Mouse (Mus musculus): ENCODE results near the gene Gm5737. TPM values are rescaled to one million over a fixed set of nuclear protein-coding genes. Genes with fewer than 3 reads are reported as not detected.
A peak's percentile ranks its signal among the peaks of the same experiment; 100 is the strongest.

Gene Gm5737
- polyA plus RNA-seq, 1 experiment from 2014 or later, result not detected

GRCm38 (mm10) chr7:120819386-120819785, 7.2 kb downstream of the Gm5737 start:
- Histone ChIP-seq H3K36me3 (ENCODE audit: control insufficient read depth, insufficient read depth, low read length) (no peaks in the 10 kb centered on the region), H3K4me3 (ENCODE audit: low read depth, low read length) (no peak overlapping the region), H3K9me3 (ENCODE audit: control insufficient read depth, low read length) (no peaks in the 10 kb centered on the region), H3K27ac (ENCODE audit: low read depth, low read length) (no peak overlapping the region), H3K4me1 (ENCODE audit: control insufficient read depth, insufficient read depth, low read length) (no peaks in the 10 kb centered on the region), H3K4me2 (ENCODE audit: low read depth, low read length) (no peak overlapping the region), H3K27me3 (ENCODE audit: control insufficient read depth, insufficient read depth, low read length) (no peaks in the 10 kb centered on the region), H3K9ac (replicated peaks; ENCODE audit: low read depth, low read length) (no peak overlapping the region)
- WGBS, result 92% methylated on average over 4 of the region's 4 CpGs
- ATAC-seq (ENCODE audit: low read depth), result no peak

- H3K4me1 ChIP-seq (ENCODE audit: control insufficient read depth, insufficient read depth, low read length), result no peaks in the 10 kb centered on the region
- no peak overlapping the region for H3K27ac ChIP-seq (ENCODE audit: low read depth, low read length)
- H3K9ac ChIP-seq (replicated peaks; ENCODE audit: low read depth, low read length), result no peak overlapping the region
- H3K9me3 ChIP-seq (ENCODE audit: control insufficient read depth, low read length), result no peaks in the 10 kb centered on the region
- ATAC-seq (ENCODE audit: low read depth), result peak; percentile 76
- H3K27me3 ChIP-seq (ENCODE audit: control insufficient read depth, insufficient read depth, low read length), result no peaks in the 10 kb centered on the region
- no peaks in the 10 kb centered on the region for H3K36me3 ChIP-seq (ENCODE audit: control insufficient read depth, insufficient read depth, low read length)
- no peak overlapping the region for H3K4me2 ChIP-seq (ENCODE audit: low read depth, low read length)
- no peak overlapping the region for H3K4me3 ChIP-seq (ENCODE audit: low read depth, low read length)
- 23% methylated on average over 5 of the region's 5 CpGs for WGBS
Observed at GRCm38 (mm10) chr7:120823248-120823647, 11.1 kb downstream of the Gm5737 start.

DNA sequence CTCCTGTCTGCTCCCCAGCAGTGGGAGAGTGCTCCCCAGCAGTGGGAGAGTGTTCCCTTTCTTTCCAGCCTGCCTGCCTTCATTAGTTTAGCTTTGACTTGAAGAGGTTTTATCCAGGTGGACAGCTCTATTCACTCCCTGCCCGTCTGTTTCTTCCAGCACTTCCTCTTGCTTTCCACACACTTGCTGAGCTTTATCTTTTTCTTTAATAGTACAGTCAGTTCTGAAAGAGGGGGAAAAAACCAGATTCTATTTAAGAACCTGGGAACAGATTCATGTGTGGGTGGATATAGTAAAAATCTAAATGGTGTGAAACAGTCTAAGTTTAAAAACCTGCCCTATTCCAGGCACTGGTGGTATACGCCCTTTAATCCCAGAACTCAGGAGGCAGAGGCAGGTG, 12.9 kb downstream of the Gm5737 start:
- 78% methylated on average over 2 of the region's 2 CpGs for WGBS

GRCm38 (mm10) chr7:120826408-120826807, 14.2 kb downstream of the Gm5737 start:
- no peaks in the 10 kb centered on the region for H3K9me3 ChIP-seq (ENCODE audit: control insufficient read depth, low read length)
- 0 out of 2 replicates have a peak, but pooled peaks cover 6% of the 10 kb centered on the region for H3K4me1 ChIP-seq (ENCODE audit: control insufficient read depth, insufficient read depth, low read length)
- no peak overlapping the region for H3K9ac ChIP-seq (replicated peaks; ENCODE audit: low read depth, low read length)
- H3K27ac ChIP-seq (ENCODE audit: low read depth, low read length), result no peak overlapping the region
- peaks cover 6% of the 10 kb centered on the region; the same call in 1 of the 2 replicates for H3K27me3 ChIP-seq (ENCODE audit: control insufficient read depth, insufficient read depth, low read length)
- ATAC-seq (ENCODE audit: low read depth), result no peak
- H3K4me2 ChIP-seq (ENCODE audit: low read depth, low read length), result no peak overlapping the region
- 24% methylated on average over 3 of the region's 3 CpGs for WGBS
- H3K36me3 ChIP-seq (ENCODE audit: control insufficient read depth, insufficient read depth, low read length), result no peaks in the 10 kb centered on the region
- H3K4me3 ChIP-seq (ENCODE audit: low read depth, low read length), result no peak overlapping the region

More for the DNA sequence above, 12.9 kb downstream of the Gm5737 start:
- H3K4me2 ChIP-seq (ENCODE audit: low read depth, low read length), result no peak overlapping the region
- no peaks in the 10 kb centered on the region for H3K9me3 ChIP-seq (ENCODE audit: control insufficient read depth, low read length)
- H3K9ac ChIP-seq (replicated peaks; ENCODE audit: low read depth, low read length), result no peak overlapping the region
- H3K4me3 ChIP-seq (ENCODE audit: low read depth, low read length), result no peak overlapping the region
- H3K4me1 ChIP-seq (ENCODE audit: control insufficient read depth, insufficient read depth, low read length), result 0 out of 2 replicates have a peak, but pooled peaks cover under 1% of the 10 kb centered on the region
- ATAC-seq (ENCODE audit: low read depth), result no peak
- no peak overlapping the region for H3K27ac ChIP-seq (ENCODE audit: low read depth, low read length)
- peaks cover 3% of the 10 kb centered on the region; the same call in 1 of the 2 replicates for H3K27me3 ChIP-seq (ENCODE audit: control insufficient read depth, insufficient read depth, low read length)
- H3K36me3 ChIP-seq (ENCODE audit: control insufficient read depth, insufficient read depth, low read length), result no peaks in the 10 kb centered on the region

DNA sequence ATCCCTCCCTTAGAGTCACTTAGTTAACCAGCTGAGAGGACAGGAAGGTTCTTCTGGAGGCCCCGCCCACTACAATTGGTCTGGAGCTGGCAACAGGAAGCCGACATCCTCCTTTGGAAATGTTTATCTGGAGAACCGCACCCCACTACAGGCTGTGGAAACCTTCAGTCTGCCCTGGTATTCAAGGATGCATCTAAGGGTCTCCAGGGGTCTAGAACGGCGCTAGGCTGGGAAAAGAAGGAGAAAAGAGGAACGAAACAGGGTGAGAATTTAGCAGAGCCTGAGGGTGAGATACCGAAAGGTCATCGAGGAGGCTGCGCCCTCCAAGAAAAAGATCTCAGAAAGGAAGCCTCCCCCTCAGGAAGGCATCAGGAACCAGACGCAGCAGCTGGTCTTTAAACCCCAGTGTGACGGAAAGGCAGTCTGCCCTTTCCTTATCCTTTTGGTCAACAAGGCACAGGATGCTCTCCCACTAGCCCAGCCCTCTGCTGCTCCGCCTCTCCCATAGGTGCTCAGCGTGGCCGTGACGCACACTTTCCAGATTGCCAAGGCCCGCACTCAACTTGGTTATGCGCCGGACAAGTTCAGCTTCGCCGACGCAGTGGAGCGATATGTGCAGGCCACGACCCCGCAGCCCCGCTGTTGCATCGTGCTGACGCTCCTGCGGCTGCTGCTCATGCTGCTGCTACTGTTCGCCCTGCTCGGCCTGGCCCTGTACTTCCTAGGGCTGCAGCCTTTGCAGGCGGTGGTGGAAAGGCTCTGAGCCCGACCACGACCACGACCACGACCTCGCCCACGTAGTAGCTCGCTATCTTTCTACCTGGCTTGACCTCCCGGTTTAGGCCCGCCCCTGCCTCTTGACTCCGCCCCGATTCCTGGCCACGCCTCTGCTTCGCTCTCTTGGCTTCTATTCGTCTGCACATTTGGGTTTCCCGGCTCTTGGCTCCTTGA, 18.5 kb downstream of the Gm5737 start:
- Histone ChIP-seq H3K4me2 (ENCODE audit: low read depth, low read length) (peak overlapping the region; percentile 91), H3K9ac (replicated peaks; ENCODE audit: low read depth, low read length) (peak overlapping the region; percentile 33), H3K4me1 (ENCODE audit: control insufficient read depth, insufficient read depth, low read length) (0 out of 2 replicates have a peak, but pooled peaks cover 6% of the 10 kb centered on the region), H3K27me3 (ENCODE audit: control insufficient read depth, insufficient read depth, low read length) (peaks cover 6% of the 10 kb centered on the region; the same call in 1 of the 2 replicates), H3K36me3 (ENCODE audit: control insufficient read depth, insufficient read depth, low read length) (no peaks in the 10 kb centered on the region), H3K4me3 (ENCODE audit: low read depth, low read length) (peak overlapping the region; percentile 42), H3K27ac (ENCODE audit: low read depth, low read length) (peak overlapping the region; percentile 4; the same call in 1 of the 2 replicates), H3K9me3 (ENCODE audit: control insufficient read depth, low read length) (no peaks in the 10 kb centered on the region)
- WGBS, result 1% methylated on average over 46 of the region's 46 CpGs
- peak; percentile 11; the same call in 1 of the 2 replicates for ATAC-seq (ENCODE audit: low read depth)

- ATAC-seq (ENCODE audit: low read depth), result no peak
- Histone ChIP-seq H3K4me1 (ENCODE audit: control insufficient read depth, insufficient read depth, low read length) (0 out of 2 replicates have a peak, but pooled peaks cover 6% of the 10 kb centered on the region), H3K9ac (replicated peaks; ENCODE audit: low read depth, low read length) (0 out of 2 replicates have a peak overlapping the region, but pooled peaks have one; percentile 37), H3K27me3 (ENCODE audit: control insufficient read depth, insufficient read depth, low read length) (peaks cover 6% of the 10 kb centered on the region; the same call in 1 of the 2 replicates), H3K4me2 (ENCODE audit: low read depth, low read length) (peak overlapping the region; percentile 50), H3K27ac (ENCODE audit: low read depth, low read length) (peak overlapping the region; percentile 55; the same call in 1 of the 2 replicates), H3K9me3 (ENCODE audit: control insufficient read depth, low read length) (no peaks in the 10 kb centered on the region), H3K36me3 (ENCODE audit: control insufficient read depth, insufficient read depth, low read length) (no peaks in the 10 kb centered on the region), H3K4me3 (ENCODE audit: low read depth, low read length) (peak overlapping the region; percentile 51)
- 53% methylated on average over 6 of the region's 6 CpGs for WGBS
Observed at GRCm38 (mm10) chr7:120834426-120834825, 22.3 kb downstream of the Gm5737 start.

DNA sequence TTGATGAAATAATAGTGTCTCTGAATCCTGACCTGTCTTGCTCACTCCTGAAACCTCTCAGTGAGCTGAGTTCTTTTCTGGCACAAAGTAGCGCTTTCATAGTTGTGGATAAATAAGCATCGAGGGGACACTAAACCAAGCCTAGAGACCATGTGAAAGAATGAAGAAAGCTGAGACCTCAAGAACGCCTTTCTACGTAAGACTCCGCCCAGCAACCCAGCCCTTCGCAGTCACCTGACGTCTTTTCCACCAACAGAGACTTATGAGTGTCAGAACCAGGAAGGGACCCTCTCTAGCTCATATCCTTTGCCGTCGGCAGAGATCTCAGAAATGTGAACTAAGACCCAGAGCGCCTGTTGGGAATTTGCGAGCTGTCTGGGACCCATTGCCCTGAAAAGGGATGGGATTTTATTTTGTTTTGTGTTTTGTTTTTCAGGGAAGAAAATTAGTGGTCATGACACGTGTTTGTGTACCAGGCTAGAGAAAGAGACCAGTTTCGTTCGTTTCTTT, 22.8 kb downstream of the Gm5737 start:
- no peaks in the 10 kb centered on the region for H3K9me3 ChIP-seq (ENCODE audit: control insufficient read depth, low read length)
- peak overlapping the region; percentile 50 for H3K4me2 ChIP-seq (ENCODE audit: low read depth, low read length)
- peaks cover 5% of the 10 kb centered on the region; the same call in 1 of the 2 replicates for H3K27me3 ChIP-seq (ENCODE audit: control insufficient read depth, insufficient read depth, low read length)
- peak overlapping the region; percentile 51 for H3K4me3 ChIP-seq (ENCODE audit: low read depth, low read length)
- H3K36me3 ChIP-seq (ENCODE audit: control insufficient read depth, insufficient read depth, low read length), result no peaks in the 10 kb centered on the region
- 0 out of 2 replicates have a peak, but pooled peaks cover 6% of the 10 kb centered on the region for H3K4me1 ChIP-seq (ENCODE audit: control insufficient read depth, insufficient read depth, low read length)
- ATAC-seq (ENCODE audit: low read depth), result peak; percentile 89
- 11% methylated on average over 14 of the region's 14 CpGs for WGBS
- H3K27ac ChIP-seq (ENCODE audit: low read depth, low read length), result peak overlapping the region; percentile 55; the same call in 1 of the 2 replicates
- H3K9ac ChIP-seq (replicated peaks; ENCODE audit: low read depth, low read length), result peak overlapping the region; percentile 37; the same call in 1 of the 2 replicates

DNA sequence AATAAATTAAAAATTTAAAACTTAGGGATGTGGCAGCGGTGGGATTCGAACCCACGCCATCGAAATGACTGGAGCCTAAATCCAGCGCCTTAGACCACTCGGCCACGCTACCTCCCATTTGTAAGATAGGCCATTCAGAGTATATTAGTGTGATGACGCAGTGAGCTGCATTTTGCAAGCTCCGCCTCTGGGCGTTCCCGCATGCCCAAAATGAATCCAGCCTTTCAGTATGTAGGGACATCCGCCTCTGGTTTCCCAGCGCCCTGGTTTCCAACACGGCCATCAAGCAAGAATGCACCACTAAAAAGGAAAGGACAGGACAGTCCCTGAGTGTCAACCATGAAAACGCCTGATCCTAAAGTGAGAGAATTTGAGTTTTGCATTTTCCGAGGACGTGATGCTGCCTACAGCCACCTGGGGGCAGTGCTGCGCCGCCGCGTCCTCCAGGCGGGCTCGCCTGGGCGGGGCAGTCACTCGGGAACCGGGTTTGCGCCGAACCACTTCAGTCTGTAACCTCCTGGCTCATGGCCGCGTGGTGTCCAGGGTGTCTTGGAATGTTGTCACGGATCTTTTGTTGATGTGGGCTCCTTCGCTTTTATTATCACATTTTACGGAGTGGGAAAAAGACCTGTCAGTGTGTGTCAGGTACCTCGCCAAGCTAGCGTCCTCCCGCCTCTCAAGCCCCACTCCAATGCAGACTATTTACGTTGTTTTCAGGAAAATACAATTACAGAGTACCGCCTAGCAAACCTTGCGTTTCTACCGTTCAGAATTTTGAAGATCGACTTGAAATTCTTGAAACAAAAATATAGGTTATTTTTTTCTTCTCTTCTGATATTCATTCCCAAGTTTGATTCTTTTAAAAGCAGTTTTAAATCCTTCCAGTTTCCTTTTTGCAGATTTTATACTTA, 23.5 kb downstream of the Gm5737 start:
- Histone ChIP-seq H3K4me2 (ENCODE audit: low read depth, low read length) (peak overlapping the region; percentile 50), H3K9me3 (ENCODE audit: control insufficient read depth, low read length) (no peaks in the 10 kb centered on the region), H3K27me3 (ENCODE audit: control insufficient read depth, insufficient read depth, low read length) (no peaks in the 10 kb centered on the region), H3K4me1 (ENCODE audit: control insufficient read depth, insufficient read depth, low read length) (no peaks in the 10 kb centered on the region), H3K36me3 (ENCODE audit: control insufficient read depth, insufficient read depth, low read length) (no peaks in the 10 kb centered on the region), H3K27ac (ENCODE audit: low read depth, low read length) (peak overlapping the region; percentile 71; the same call in 1 of the 2 replicates), H3K4me3 (ENCODE audit: low read depth, low read length) (peak overlapping the region; percentile 51), H3K9ac (replicated peaks; ENCODE audit: low read depth, low read length) (peak overlapping the region; percentile 43)
- WGBS, result 1% methylated on average over 41 of the region's 41 CpGs
- ATAC-seq (ENCODE audit: low read depth), result peak; percentile 92

Data from neural tube, embryonic 14.5 days (tissue).